Mouse (Mus musculus) adrenal gland, adult (tissue): ENCODE measurements around the gene Srgap1.

Experiments used
- DNase-seq, 2 experiments: peaks; one replicate each; pipeline ENCODE4 v3.0.0; 2022 to 2023; ENCODE audit warnings: low spot score in 1 of 2; ENCODE audit not compliant: inconsistent age in 2 of 2

Srgap1 gene

GRCm38 (mm10) chr10:122046904-122047726 lies at the start of gene Srgap1:
Gene Srgap1, minus strand, starts transcription at chr10:122047315.
- peak; percentile 45 to 83 for DNase-seq

DNA sequence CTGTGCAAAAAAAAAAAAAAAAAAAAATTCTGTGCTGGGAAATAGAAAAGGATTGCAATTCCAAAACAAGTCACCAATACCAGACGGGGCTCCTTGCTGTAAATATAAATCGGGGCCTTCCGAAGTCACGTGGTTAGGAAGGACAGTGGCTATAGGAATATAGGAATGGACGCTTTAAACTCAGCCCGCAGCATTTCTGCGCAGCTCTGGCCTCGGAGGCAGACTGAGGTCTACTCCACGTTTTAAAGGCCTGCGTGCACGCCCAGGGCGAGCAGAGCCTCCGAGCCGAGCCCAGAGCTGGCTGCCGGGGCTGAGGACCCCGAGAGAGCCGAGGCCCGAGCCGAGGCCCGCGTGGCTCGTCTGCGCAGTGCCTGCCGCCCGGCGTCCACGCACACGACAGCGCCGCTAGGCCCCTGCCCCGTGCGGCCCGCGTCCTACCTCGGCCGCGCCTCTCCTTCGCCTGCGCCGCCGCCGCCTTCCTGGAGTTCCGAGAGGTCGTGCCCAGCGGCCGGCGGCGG lies 49.4 kb upstream of the Srgap1 start:
- DNase-seq: no peak

- no peak for DNase-seq
These were observed 43.4 kb upstream of the Srgap1 start for GRCm38 (mm10) chr10:122090472-122090871.

GRCm38 (mm10) chr10:122081352-122081751 lies 34.2 kb upstream of the Srgap1 start:
- no peak for DNase-seq

DNA sequence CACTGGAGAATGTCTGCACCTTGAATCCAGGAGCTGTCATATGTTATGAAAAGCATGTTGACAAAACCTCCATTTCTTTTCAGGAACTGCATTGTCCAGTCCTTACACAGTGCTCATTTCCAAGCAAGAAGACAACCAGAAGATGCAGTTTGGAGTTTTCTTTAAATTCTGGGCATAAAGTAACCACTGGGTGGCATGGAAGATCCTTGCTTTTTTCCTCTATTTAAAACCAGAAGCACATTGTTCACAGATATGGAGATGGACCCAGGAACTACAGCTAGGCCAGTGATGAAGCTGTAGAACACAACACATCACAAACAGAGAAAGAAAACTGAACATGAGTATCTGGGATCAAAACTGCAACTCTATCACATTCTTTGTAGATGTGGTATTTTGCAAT lies 22.0 kb upstream of the Srgap1 start:
- no peak for DNase-seq

GRCm38 (mm10) chr10:122055826-122056225 lies 8.7 kb upstream of the Srgap1 start:
- no peak for DNase-seq

GRCm38 (mm10) chr10:122054535-122054934 lies 7.4 kb upstream of the Srgap1 start:
- DNase-seq: peak; percentile 31 to 75

GRCm38 (mm10) chr10:122051831-122052230 lies 4.7 kb upstream of the Srgap1 start:
- DNase-seq: peak; percentile 76 to 96

DNA sequence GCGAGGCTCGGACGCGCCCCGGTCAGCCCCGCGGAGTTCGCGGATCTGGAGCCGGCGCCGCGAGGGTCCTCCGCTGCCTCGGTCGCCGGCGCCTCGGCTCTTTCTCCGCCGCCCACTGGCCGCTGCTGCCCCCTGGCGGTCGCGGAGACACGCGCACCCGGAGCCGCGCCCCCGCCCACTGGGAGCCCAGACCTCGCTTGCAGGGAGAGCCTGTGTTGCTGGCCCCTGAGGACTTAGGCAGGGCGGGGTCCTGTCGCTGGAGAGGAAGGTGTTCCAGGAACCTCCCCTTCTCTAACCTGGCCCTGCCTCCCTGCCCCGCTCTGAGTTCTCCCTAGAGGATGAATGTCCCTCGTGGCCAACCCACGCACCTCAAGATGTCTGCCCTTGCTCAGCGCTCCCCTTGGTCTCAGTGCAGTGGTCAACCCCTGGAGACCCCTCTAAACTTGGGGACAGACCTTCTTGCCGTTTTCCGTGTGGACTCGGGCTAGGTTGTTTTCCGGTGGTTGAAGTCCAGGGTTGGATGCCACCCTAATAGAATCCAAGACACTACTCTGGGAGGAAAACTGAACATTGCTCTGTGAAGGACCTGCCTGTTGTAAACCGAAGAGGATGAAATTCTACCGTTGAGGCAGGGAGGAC lies 731 bp upstream of the Srgap1 start:
- peak; percentile 75 to 94 for DNase-seq

- DNase-seq: no peak
These were observed 608 bp downstream of the Srgap1 start for GRCm38 (mm10) chr10:122046511-122046903.

GRCm38 (mm10) chr10:122045946-122046345 lies 1.2 kb downstream of the Srgap1 start:
- no peak for DNase-seq

DNA sequence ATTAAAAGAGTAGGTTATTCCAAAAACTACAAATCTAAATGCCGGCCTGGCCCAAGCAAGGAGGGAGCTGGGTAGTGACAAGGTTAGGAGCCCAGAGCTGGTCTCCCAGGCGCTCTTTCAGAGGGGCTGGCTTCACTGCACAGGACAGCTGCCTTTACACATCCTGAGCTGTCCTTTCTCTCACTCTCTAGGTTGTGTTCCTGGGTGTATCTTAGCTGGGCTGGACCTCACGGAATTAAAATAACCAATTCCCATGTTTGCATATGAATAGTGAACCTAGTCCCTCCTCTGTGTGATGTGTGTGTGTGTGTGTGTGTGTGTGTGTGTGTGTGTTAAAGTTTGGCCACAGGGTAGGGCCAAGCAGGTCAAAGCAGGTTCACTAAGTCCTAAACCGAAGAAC lies 2.2 kb downstream of the Srgap1 start:
- DNase-seq: no peak

DNA sequence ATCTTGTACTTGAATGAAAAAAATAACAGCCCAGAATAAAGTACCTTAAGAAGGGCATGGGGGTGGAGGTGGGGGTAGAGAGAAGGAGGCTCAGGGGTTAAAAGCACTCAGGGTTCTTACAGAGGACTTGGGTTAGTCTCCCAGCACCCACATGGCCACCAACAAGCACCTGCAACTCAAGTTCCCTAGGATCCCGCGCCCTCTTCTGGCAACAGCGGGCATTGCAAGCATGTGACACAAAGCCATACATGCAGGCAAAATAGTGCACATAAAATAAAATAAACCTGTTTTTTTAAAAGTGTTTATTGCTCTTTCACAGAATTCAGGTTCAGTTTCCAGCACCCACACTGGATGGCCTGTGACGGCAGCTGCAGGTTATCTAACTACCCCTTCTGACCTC lies 6.7 kb downstream of the Srgap1 start:
- peak in 1 of 2 experiments; percentile 34 for DNase-seq

GRCm38 (mm10) chr10:122039566-122039965 lies 7.5 kb downstream of the Srgap1 start:
- no peak for DNase-seq

DNA sequence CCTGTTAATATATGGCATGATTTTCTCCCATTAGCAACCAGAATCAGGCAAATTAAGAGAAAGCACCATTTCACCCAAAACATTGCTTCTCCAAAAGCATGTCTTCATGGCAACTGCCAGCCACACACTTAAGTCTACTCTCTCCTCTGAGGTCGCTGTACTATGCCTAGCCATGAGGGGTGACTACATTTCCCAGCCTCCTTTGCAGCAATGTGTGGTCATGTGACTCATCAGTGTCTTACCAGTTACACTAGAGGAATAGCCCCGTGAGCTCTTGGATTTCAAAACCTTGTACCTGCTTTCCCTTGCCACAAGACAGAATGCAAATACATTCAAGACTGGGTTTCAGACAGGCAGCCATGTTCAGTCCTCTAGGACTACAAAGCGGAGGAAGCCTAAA lies 8.6 kb downstream of the Srgap1 start:
- DNase-seq: peak in 1 of 2 experiments; percentile 46

- no peak for DNase-seq
These were observed 13.8 kb downstream of the Srgap1 start for GRCm38 (mm10) chr10:122033271-122033670.

DNA sequence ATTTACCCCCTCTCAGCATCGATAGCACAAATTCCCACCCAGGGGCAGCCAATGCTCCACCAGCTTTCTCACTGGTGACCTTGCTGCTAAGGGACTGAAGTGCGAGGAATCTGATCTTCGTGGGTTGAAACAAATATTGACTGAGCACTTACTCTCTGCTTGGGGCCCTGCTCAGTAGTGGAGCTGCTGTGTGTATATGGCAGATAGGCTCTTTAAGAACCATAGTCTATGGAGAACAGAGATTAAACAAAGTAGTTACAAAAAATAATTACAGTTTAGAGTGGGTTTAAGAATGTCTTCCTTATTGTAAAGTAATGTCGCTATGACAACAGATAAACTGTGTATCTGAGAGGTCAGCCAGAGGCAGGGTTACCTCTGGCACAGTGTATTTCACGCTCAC lies 16.7 kb downstream of the Srgap1 start:
- no peak for DNase-seq

DNA sequence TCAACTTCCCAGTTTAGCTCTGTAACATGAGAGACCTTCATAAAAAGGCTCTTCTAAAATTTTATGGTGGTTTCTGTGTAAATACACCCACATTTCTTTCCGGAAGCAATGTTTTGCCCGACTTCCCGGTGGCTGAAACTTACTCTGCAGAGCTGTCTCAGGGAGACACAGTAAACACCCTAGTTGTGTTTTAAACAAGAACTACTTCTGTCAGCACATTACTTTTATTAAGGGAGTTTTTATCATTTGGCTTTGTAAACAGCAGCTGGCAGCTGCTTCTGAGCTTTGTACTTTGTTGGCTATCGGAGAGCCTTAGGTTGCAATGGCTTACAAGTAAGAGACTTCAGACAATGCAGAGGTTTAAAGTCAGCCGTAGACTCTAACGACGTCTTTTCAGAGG lies 17.4 kb downstream of the Srgap1 start:
- DNase-seq: no peak

- DNase-seq: no peak
These were observed 21.9 kb downstream of the Srgap1 start for GRCm38 (mm10) chr10:122025198-122025597.

DNA sequence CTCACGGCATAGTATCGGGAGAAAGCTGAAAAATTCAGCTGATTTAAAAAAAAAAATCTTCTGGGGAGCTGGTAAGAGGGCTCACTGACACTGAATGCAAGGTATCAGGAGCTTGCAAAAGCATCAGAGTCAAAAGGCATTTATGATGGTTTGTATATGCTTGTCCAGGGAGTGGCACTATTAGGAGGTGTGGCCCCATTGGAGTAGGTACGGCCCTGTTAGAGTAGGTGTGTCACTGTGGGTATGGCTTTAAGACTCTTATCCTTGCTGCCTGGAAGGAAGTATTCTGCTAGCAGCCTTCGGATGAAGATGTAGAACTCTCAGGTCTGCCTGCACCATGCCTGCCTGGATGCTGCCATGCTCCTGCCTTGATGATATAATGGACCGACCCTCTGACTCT lies 26.2 kb downstream of the Srgap1 start:
- no peak for DNase-seq

DNA sequence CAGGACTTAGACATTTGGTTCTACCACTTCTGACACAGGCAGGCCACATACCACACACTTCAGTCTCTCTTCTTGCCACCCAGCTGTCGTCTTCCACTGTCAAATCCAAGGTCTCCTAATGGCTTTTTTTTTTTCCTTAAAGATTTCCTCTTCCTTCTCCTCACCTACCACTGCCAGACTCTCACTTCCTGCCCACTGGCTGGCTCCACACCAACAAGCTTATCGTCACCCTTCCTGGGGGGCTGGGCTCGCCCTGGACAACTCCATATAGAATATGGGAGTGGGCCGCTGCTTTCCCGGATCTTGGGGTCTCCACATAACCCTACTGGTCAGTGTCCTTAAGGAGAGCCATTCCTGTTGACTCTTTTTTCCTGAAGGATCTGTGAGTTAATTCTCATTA lies 26.9 kb downstream of the Srgap1 start:
- DNase-seq: peak in 1 of 2 experiments; percentile 27

DNA sequence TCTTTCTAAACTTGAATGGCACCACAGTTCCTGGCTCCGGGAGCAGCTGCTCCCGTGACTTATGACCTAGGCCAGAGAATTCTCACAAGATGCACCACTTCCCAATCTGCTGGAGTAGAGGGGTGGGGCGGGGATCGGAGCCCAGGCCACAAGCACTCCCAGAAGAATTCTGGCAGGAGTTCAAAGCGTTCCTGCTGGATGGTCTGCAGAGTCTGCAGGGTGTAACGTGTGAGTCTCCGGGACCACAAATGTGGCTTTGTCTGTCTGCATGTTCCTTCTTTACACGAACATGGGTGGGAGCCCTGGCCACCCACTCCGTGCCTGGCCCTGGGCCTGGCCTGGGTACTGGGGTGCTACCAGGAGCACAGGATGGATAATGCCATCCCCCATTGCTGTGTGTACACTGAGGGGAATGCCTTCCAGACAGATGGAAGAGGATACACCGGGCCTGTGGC lies 28.5 kb downstream of the Srgap1 start:
- peak in 1 of 2 experiments; percentile 47 for DNase-seq
